Mouse (Mus musculus): ENCODE measurements around the gene Mis12. TPM values are rescaled to one million over a fixed set of nuclear protein-coding genes. Genes with fewer than 3 reads are reported as not detected.

The Mis12 gene
- total RNA-seq, 2 experiments from 2014 or later, result 13.7 to 15.5 TPM

GRCm38 (mm10) chr11:70982557-70983228 lies 36.7 kb upstream of the Mis12 start, which contains the start of gene C1qbp:
Gene C1qbp (minus strand): TSS chr11:70983026.
- DNase-seq (ENCODE audit: low spot score in 2 of 2), result peak; percentile 91 to 97
- peak; percentile 96 for TF ChIP-seq CTCF (conservative IDR thresholded peaks at IDR 0.05)
- Histone ChIP-seq H3K27ac (peak within 1 kb of the TSS; percentile 94), H3K4me3 (peak within 1 kb of the TSS; percentile 94)

GRCm38 (mm10) chr11:71001167-71001566 lies 18.2 kb upstream of the Mis12 start:
- DNase-seq (ENCODE audit: low spot score in 2 of 2), result peak; percentile 54 to 73
- H3K27ac ChIP-seq, result peak overlapping the region; percentile 94
- H3K4me3 ChIP-seq, result peak overlapping the region; percentile 95; the same call in 1 of the 2 replicates
- no peak for TF ChIP-seq CTCF (conservative IDR thresholded peaks at IDR 0.05)

GRCm38 (mm10) chr11:71003611-71004315 lies 15.6 kb upstream of the Mis12 start:
- no peak for TF ChIP-seq CTCF (conservative IDR thresholded peaks at IDR 0.05)
- H3K27ac ChIP-seq, result peak overlapping the region; percentile 94
- DNase-seq (ENCODE audit: low spot score in 2 of 2), result peak in 1 of 2 experiments; percentile 17
- H3K4me3 ChIP-seq, result peak overlapping the region; percentile 95

GRCm38 (mm10) chr11:71004316-71004773 lies 15.1 kb upstream of the Mis12 start, which contains the start of gene Dhx33:
Gene Dhx33 (minus strand): TSS chr11:71004437.
- TF ChIP-seq CTCF (conservative IDR thresholded peaks at IDR 0.05), result peak; percentile 76
- DNase-seq (ENCODE audit: low spot score in 2 of 2), result peak; percentile 97
- H3K4me3 ChIP-seq, result peak within 1 kb of the TSS; percentile 95
- peak within 1 kb of the TSS; percentile 94 for H3K27ac ChIP-seq

- peak; percentile 10; the same call in 1 of the 2 replicates for TF ChIP-seq CTCF (conservative IDR thresholded peaks at IDR 0.05)
- DNase-seq (ENCODE audit: low spot score in 2 of 2), result no peak
- H3K4me3 ChIP-seq, result peak overlapping the region; percentile 95
- peak overlapping the region; percentile 86 for H3K27ac ChIP-seq
These were observed 14.4 kb upstream of the Mis12 start for GRCm38 (mm10) chr11:71005046-71005445.

GRCm38 (mm10) chr11:71007026-71007425 lies 12.4 kb upstream of the Mis12 start:
- H3K4me3 ChIP-seq, result no peak overlapping the region
- no peak for TF ChIP-seq CTCF (conservative IDR thresholded peaks at IDR 0.05)

GRCm38 (mm10) chr11:71007831-71008230 lies 11.6 kb upstream of the Mis12 start:
- no peak for TF ChIP-seq CTCF (conservative IDR thresholded peaks at IDR 0.05)
- no peak overlapping the region for H3K27ac ChIP-seq
- H3K4me3 ChIP-seq, result no peak overlapping the region
- DNase-seq (ENCODE audit: low spot score in 2 of 2), result no peak

More at GRCm38 (mm10) chr11:71007026-71007425, 12.4 kb upstream of the Mis12 start:
- no peak for DNase-seq (ENCODE audit: low spot score in 2 of 2)
- no peak overlapping the region for H3K27ac ChIP-seq

- no peak for TF ChIP-seq CTCF (conservative IDR thresholded peaks at IDR 0.05)
- DNase-seq (ENCODE audit: low spot score in 2 of 2), result no peak
- Histone ChIP-seq H3K27ac (no peak overlapping the region), H3K4me3 (no peak overlapping the region)
These were observed 11.1 kb upstream of the Mis12 start for GRCm38 (mm10) chr11:71008321-71008720.

GRCm38 (mm10) chr11:71012743-71013142 lies 6.7 kb upstream of the Mis12 start:
- Histone ChIP-seq H3K4me3 (no peak overlapping the region), H3K27ac (no peak overlapping the region)
- TF ChIP-seq CTCF (conservative IDR thresholded peaks at IDR 0.05), result no peak
- no peak for DNase-seq (ENCODE audit: low spot score in 2 of 2)

- TF ChIP-seq CTCF (conservative IDR thresholded peaks at IDR 0.05), result no peak
- Histone ChIP-seq H3K27ac (no peak overlapping the region), H3K4me3 (no peak overlapping the region)
- DNase-seq (ENCODE audit: low spot score in 2 of 2), result no peak
These were observed 2.4 kb upstream of the Mis12 start for GRCm38 (mm10) chr11:71017051-71017450.

- peak overlapping the region; percentile 82 for H3K4me3 ChIP-seq
- no peak for TF ChIP-seq CTCF (conservative IDR thresholded peaks at IDR 0.05)
- no peak for DNase-seq (ENCODE audit: low spot score in 2 of 2)
- H3K27ac ChIP-seq, result peak overlapping the region; percentile 94
These were observed 803 bp upstream of the Mis12 start for GRCm38 (mm10) chr11:71018416-71019200.

- no peak for TF ChIP-seq CTCF (conservative IDR thresholded peaks at IDR 0.05)
- no peak overlapping the region for H3K27ac ChIP-seq
- H3K4me3 ChIP-seq, result no peak overlapping the region
- DNase-seq (ENCODE audit: low spot score in 2 of 2), result no peak
These were observed 8.9 kb downstream of the Mis12 start for GRCm38 (mm10) chr11:71028280-71028679.

All from layer of hippocampus, adult 2 months (tissue).